Mouse (Mus musculus): ENCODE measurements around the gene Lat. TPM values are rescaled to one million over a fixed set of nuclear protein-coding genes. Genes with fewer than 3 reads are reported as not detected.
"Not testable (repeated sequence)": the region's sequence is repeated elsewhere in the genome, so short reads cannot be mapped to it uniquely, and the experiment has no call there.

The Lat gene
- polyA plus RNA-seq (2012; rRNA removed): 0.53 and 0.57 TPM in 2 replicates

DNA sequence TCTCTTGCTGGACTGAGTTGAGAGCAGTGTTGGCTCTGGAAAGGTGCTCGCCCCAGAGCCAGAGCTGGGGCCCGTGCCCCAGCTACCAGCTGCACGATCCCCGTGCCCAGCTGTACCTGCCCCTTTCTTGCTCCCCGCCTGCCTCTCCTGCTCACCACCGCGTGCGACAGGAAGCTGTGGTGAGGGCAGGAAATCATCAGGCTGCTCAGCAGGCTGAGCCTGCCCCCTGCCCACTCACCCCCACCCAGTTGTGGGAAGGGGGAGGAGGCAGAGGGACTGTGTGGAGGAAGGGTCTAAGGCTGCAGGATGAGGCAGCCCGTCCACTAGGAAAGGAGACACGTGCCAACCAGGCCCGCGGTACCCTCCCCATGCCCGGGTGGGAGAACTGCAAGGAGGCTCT, at the start of gene Lat:
Lat (minus strand) TSS at position 178 of the 400 bp plus-strand sequence.
- Histone ChIP-seq H3K27ac (ENCODE audit: control insufficient read depth, insufficient read depth, low read depth, low read length) (no peak within 1 kb of the TSS), H3K4me1 (ENCODE audit: control insufficient read depth, insufficient read depth, low read length) (peaks cover 3% of the 10 kb centered on the region), H3K27me3 (ENCODE audit: control insufficient read depth, insufficient read depth, low read length) (no peaks in the 10 kb centered on the region), H3K36me3 (ENCODE audit: control insufficient read depth, insufficient read depth, low read length) (no peaks in the 10 kb centered on the region), H3K4me3 (ENCODE audit: control insufficient read depth, low read depth, low read length) (no peak within 1 kb of the TSS)
- TF ChIP-seq CTCF (IDR thresholded peaks at IDR 0.05; ENCODE audit: control insufficient read depth, insufficient read depth, insufficient replicate concordance, low read depth, low read length): no peak
- no peak for TF ChIP-seq POLR2A (IDR thresholded peaks at IDR 0.05; ENCODE audit: control insufficient read depth, low read depth, low read length)

DNA sequence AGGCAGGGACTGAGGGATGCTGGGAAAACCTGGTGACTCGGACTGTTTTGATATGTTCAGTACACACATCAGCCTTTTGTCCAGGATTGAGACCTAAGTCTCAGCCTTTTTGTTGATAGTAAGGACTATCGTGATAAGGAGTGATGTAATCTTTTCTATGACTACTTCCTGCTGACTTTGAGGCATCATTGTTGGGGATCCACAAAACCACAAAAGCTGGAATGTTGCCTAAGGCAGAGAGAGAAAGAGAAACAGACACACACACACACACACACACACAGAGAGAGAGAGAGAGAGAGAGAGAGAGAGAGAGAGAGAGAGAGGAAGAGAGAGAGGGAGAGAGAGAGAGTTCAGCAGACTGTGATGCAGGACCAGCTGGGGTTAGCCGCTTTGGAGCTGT, 49.1 kb upstream of the Lat start:
- Histone ChIP-seq H3K27ac (ENCODE audit: control insufficient read depth, insufficient read depth, low read depth, low read length) (no peak overlapping the region), H3K4me3 (ENCODE audit: control insufficient read depth, low read depth, low read length) (no peak overlapping the region), H3K4me1 (ENCODE audit: control insufficient read depth, insufficient read depth, low read length) (no peaks in the 10 kb centered on the region), H3K36me3 (ENCODE audit: control insufficient read depth, insufficient read depth, low read length) (no peaks in the 10 kb centered on the region), H3K27me3 (ENCODE audit: control insufficient read depth, insufficient read depth, low read length) (no peaks in the 10 kb centered on the region)
- TF ChIP-seq POLR2A (IDR thresholded peaks at IDR 0.05; ENCODE audit: control insufficient read depth, low read depth, low read length) (no peak), CTCF (IDR thresholded peaks at IDR 0.05; ENCODE audit: control insufficient read depth, insufficient read depth, insufficient replicate concordance, low read depth, low read length) (no peak)

DNA sequence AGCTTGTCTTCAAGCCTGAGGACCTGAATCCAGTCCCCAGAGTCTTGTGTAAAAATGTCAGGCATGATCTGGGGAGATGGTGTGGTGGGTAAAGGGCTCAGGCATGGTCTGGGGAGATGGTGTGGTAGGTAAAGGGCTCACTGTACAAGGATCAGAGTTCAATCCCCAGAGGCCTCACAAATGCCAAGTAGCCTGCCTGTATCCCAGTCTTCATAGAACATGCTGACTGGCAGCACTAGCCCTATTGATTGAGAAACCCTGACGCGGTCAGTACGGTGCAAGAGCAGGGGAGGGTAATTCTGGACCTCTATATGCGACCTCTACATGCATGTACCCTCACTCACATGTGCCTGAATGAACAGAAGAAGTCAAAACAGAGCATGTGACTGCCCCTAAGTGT, 48.2 kb upstream of the Lat start:
- H3K4me3 ChIP-seq (ENCODE audit: control insufficient read depth, low read depth, low read length): no peak overlapping the region
- no peaks in the 10 kb centered on the region for H3K36me3 ChIP-seq (ENCODE audit: control insufficient read depth, insufficient read depth, low read length)
- no peaks in the 10 kb centered on the region for H3K27me3 ChIP-seq (ENCODE audit: control insufficient read depth, insufficient read depth, low read length)
- no peaks in the 10 kb centered on the region for H3K4me1 ChIP-seq (ENCODE audit: control insufficient read depth, insufficient read depth, low read length)
- H3K27ac ChIP-seq (ENCODE audit: control insufficient read depth, insufficient read depth, low read depth, low read length): no peak overlapping the region
- no peak for TF ChIP-seq CTCF (IDR thresholded peaks at IDR 0.05; ENCODE audit: control insufficient read depth, insufficient read depth, insufficient replicate concordance, low read depth, low read length)
- TF ChIP-seq POLR2A (IDR thresholded peaks at IDR 0.05; ENCODE audit: control insufficient read depth, low read depth, low read length): no peak

- H3K4me3 ChIP-seq (ENCODE audit: control insufficient read depth, low read depth, low read length): no peak overlapping the region
- no peaks in the 10 kb centered on the region for H3K4me1 ChIP-seq (ENCODE audit: control insufficient read depth, insufficient read depth, low read length)
Measured at GRCm38 (mm10) chr7:126417045-126417444, 47.7 kb upstream of the Lat start.

GRCm38 (mm10) chr7:126416615-126417014, 47.2 kb upstream of the Lat start:
- Histone ChIP-seq H3K4me3 (ENCODE audit: control insufficient read depth, low read depth, low read length) (no peak overlapping the region), H3K27me3 (ENCODE audit: control insufficient read depth, insufficient read depth, low read length) (no peaks in the 10 kb centered on the region), H3K36me3 (ENCODE audit: control insufficient read depth, insufficient read depth, low read length) (no peaks in the 10 kb centered on the region), H3K27ac (ENCODE audit: control insufficient read depth, insufficient read depth, low read depth, low read length) (no peak overlapping the region), H3K4me1 (ENCODE audit: control insufficient read depth, insufficient read depth, low read length) (no peaks in the 10 kb centered on the region)
- TF ChIP-seq POLR2A (IDR thresholded peaks at IDR 0.05; ENCODE audit: control insufficient read depth, low read depth, low read length) (no peak), CTCF (IDR thresholded peaks at IDR 0.05; ENCODE audit: control insufficient read depth, insufficient read depth, insufficient replicate concordance, low read depth, low read length) (no peak)

More at GRCm38 (mm10) chr7:126417045-126417444, 47.7 kb upstream of the Lat start:
- Histone ChIP-seq H3K27me3 (ENCODE audit: control insufficient read depth, insufficient read depth, low read length) (no peaks in the 10 kb centered on the region), H3K36me3 (ENCODE audit: control insufficient read depth, insufficient read depth, low read length) (no peaks in the 10 kb centered on the region), H3K27ac (ENCODE audit: control insufficient read depth, insufficient read depth, low read depth, low read length) (no peak overlapping the region)
- no peak for TF ChIP-seq CTCF (IDR thresholded peaks at IDR 0.05; ENCODE audit: control insufficient read depth, insufficient read depth, insufficient replicate concordance, low read depth, low read length)

GRCm38 (mm10) chr7:126414725-126415124, 45.4 kb upstream of the Lat start, which contains the start of gene Cd19:
Gene Cd19 (minus strand): TSS chr7:126414889.
- no peak for TF ChIP-seq CTCF (IDR thresholded peaks at IDR 0.05; ENCODE audit: control insufficient read depth, insufficient read depth, insufficient replicate concordance, low read depth, low read length)
- no peak for TF ChIP-seq POLR2A (IDR thresholded peaks at IDR 0.05; ENCODE audit: control insufficient read depth, low read depth, low read length)
- no peak within 1 kb of the TSS for H3K27ac ChIP-seq (ENCODE audit: control insufficient read depth, insufficient read depth, low read depth, low read length)
- H3K36me3 ChIP-seq (ENCODE audit: control insufficient read depth, insufficient read depth, low read length): no peaks in the 10 kb centered on the region

DNA sequence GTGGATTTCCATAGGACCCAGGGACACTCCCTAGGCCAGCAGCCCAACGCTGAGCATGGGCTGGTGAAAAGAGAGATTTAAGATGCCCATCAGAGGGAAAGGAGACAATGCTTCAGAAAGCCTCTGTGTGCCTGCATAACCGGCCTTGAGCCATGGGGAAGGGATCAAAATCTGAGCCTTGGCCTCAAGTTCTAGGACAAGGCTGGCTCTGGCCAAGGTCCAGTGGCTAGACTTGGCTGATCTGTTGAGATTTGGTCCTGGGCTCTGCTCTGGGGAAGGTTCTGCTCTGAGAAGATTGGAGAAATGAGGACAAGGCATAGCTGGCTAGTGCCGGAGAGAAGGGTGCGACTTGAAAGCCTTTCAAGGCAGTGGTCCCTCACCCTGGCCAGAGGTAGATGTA, 41.7 kb upstream of the Lat start:
- Histone ChIP-seq H3K36me3 (ENCODE audit: control insufficient read depth, insufficient read depth, low read length) (no peaks in the 10 kb centered on the region), H3K4me1 (ENCODE audit: control insufficient read depth, insufficient read depth, low read length) (no peaks in the 10 kb centered on the region), H3K27me3 (ENCODE audit: control insufficient read depth, insufficient read depth, low read length) (no peaks in the 10 kb centered on the region), H3K4me3 (ENCODE audit: control insufficient read depth, low read depth, low read length) (no peak overlapping the region), H3K27ac (ENCODE audit: control insufficient read depth, insufficient read depth, low read depth, low read length) (no peak overlapping the region)
- TF ChIP-seq CTCF (IDR thresholded peaks at IDR 0.05; ENCODE audit: control insufficient read depth, insufficient read depth, insufficient replicate concordance, low read depth, low read length) (no peak), POLR2A (IDR thresholded peaks at IDR 0.05; ENCODE audit: control insufficient read depth, low read depth, low read length) (no peak)

More at GRCm38 (mm10) chr7:126414725-126415124, 45.4 kb upstream of the Lat start, which contains the start of gene Cd19:
- Histone ChIP-seq H3K4me3 (ENCODE audit: control insufficient read depth, low read depth, low read length) (no peak within 1 kb of the TSS), H3K27me3 (ENCODE audit: control insufficient read depth, insufficient read depth, low read length) (no peaks in the 10 kb centered on the region), H3K4me1 (ENCODE audit: control insufficient read depth, insufficient read depth, low read length) (no peaks in the 10 kb centered on the region)

- H3K27ac ChIP-seq (ENCODE audit: control insufficient read depth, insufficient read depth, low read depth, low read length): no peak overlapping the region
- H3K4me3 ChIP-seq (ENCODE audit: control insufficient read depth, low read depth, low read length): no peak overlapping the region
- TF ChIP-seq POLR2A (IDR thresholded peaks at IDR 0.05; ENCODE audit: control insufficient read depth, low read depth, low read length): no peak
- no peak for TF ChIP-seq CTCF (IDR thresholded peaks at IDR 0.05; ENCODE audit: control insufficient read depth, insufficient read depth, insufficient replicate concordance, low read depth, low read length)
- H3K36me3 ChIP-seq (ENCODE audit: control insufficient read depth, insufficient read depth, low read length): no peaks in the 10 kb centered on the region
- no peaks in the 10 kb centered on the region for H3K4me1 ChIP-seq (ENCODE audit: control insufficient read depth, insufficient read depth, low read length)
- no peaks in the 10 kb centered on the region for H3K27me3 ChIP-seq (ENCODE audit: control insufficient read depth, insufficient read depth, low read length)
Measured at GRCm38 (mm10) chr7:126408686-126409085, 39.3 kb upstream of the Lat start.

DNA sequence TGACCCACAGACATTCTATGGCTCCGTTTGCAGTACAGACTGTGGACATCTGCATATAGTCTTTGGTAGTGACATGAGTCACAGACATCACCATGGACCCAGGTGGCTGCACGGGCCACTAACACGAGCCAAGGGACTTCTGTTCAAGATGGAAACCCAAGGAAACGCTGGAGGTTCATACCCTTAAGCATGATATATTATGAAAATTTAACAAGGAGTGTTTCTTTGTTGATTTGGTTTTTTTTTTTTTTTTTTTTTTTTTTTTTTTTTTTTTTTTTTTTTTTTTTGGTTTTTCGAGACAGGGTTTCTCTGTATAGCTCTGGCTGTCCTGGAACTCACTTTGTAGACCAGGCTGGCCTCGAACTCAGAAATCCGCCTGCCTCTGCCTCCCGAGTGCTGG, 33.1 kb upstream of the Lat start:
- not testable (repeated sequence) for H3K36me3 ChIP-seq (ENCODE audit: control insufficient read depth, insufficient read depth, low read length); H3K27me3 ChIP-seq (ENCODE audit: control insufficient read depth, insufficient read depth, low read length); H3K4me3 ChIP-seq (ENCODE audit: control insufficient read depth, low read depth, low read length); H3K27ac ChIP-seq (ENCODE audit: control insufficient read depth, insufficient read depth, low read depth, low read length); H3K4me1 ChIP-seq (ENCODE audit: control insufficient read depth, insufficient read depth, low read length)
